Mouse (Mus musculus): Measurements from ENCODE around the gene Tmem81.
"Not testable (repeated sequence)": the region's sequence is repeated elsewhere in the genome, so short reads cannot be mapped to it uniquely, and the experiment has no call there.

The Tmem81 gene

GRCm38 (mm10) chr1:132506058-132506457 lies at the start of gene Tmem81:
TSS of gene Tmem81 (plus strand) at chr1:132506230.
- DNase-seq (ENCODE audit: low read depth, low spot score), result no peak

- DNase-seq (ENCODE audit: low read depth, low spot score), result no peak
Measured at GRCm38 (mm10) chr1:132464651-132465050, 41.4 kb upstream of the Tmem81 start.

GRCm38 (mm10) chr1:132468926-132469325 lies 37.1 kb upstream of the Tmem81 start:
- DNase-seq (ENCODE audit: low read depth, low spot score), result no peak

- DNase-seq (ENCODE audit: low read depth, low spot score), result no peak
Measured at GRCm38 (mm10) chr1:132469519-132469918, 36.5 kb upstream of the Tmem81 start.

- DNase-seq (ENCODE audit: low read depth, low spot score), result not testable (repeated sequence)
Measured at GRCm38 (mm10) chr1:132470031-132470430, 36.0 kb upstream of the Tmem81 start.

GRCm38 (mm10) chr1:132471032-132471431 lies 35.0 kb upstream of the Tmem81 start:
- DNase-seq (ENCODE audit: low read depth, low spot score), result no peak

GRCm38 (mm10) chr1:132471499-132471898 lies 34.5 kb upstream of the Tmem81 start:
- no peak for DNase-seq (ENCODE audit: low read depth, low spot score)

- no peak for DNase-seq (ENCODE audit: low read depth, low spot score)
Measured at GRCm38 (mm10) chr1:132472537-132472936, 33.5 kb upstream of the Tmem81 start.

GRCm38 (mm10) chr1:132474496-132474895 lies 31.5 kb upstream of the Tmem81 start:
- no peak for DNase-seq (ENCODE audit: low read depth, low spot score)

- no peak for DNase-seq (ENCODE audit: low read depth, low spot score)
Measured at GRCm38 (mm10) chr1:132476575-132476927, 29.5 kb upstream of the Tmem81 start.

GRCm38 (mm10) chr1:132476928-132477691 lies 28.9 kb upstream of the Tmem81 start, which contains the start of gene Rbbp5:
TSS of gene Rbbp5 (plus strand) at chr1:132477365.
- peak; percentile 96 for DNase-seq (ENCODE audit: low read depth, low spot score)

GRCm38 (mm10) chr1:132479438-132479837 lies 26.6 kb upstream of the Tmem81 start:
- DNase-seq (ENCODE audit: low read depth, low spot score), result no peak

GRCm38 (mm10) chr1:132481619-132482018 lies 24.4 kb upstream of the Tmem81 start:
- DNase-seq (ENCODE audit: low read depth, low spot score), result no peak

- DNase-seq (ENCODE audit: low read depth, low spot score), result no peak
Measured at GRCm38 (mm10) chr1:132483234-132483633, 22.8 kb upstream of the Tmem81 start.

- no peak for DNase-seq (ENCODE audit: low read depth, low spot score)
Measured at GRCm38 (mm10) chr1:132483759-132484158, 22.3 kb upstream of the Tmem81 start.

- DNase-seq (ENCODE audit: low read depth, low spot score), result no peak
Measured at GRCm38 (mm10) chr1:132500535-132500934, 5.5 kb upstream of the Tmem81 start.

GRCm38 (mm10) chr1:132505155-132505554 lies 875 bp upstream of the Tmem81 start:
- no peak for DNase-seq (ENCODE audit: low read depth, low spot score)

- no peak for DNase-seq (ENCODE audit: low read depth, low spot score)
Measured at GRCm38 (mm10) chr1:132506656-132507055, 626 bp downstream of the Tmem81 start.

GRCm38 (mm10) chr1:132509771-132510170 lies 3.7 kb downstream of the Tmem81 start:
- no peak for DNase-seq (ENCODE audit: low read depth, low spot score)

- no peak for DNase-seq (ENCODE audit: low read depth, low spot score)
Measured at GRCm38 (mm10) chr1:132511521-132511920, 5.5 kb downstream of the Tmem81 start.

- no peak for DNase-seq (ENCODE audit: low read depth, low spot score)
Measured at GRCm38 (mm10) chr1:132512106-132512505, 6.1 kb downstream of the Tmem81 start.

GRCm38 (mm10) chr1:132515339-132515738 lies 9.3 kb downstream of the Tmem81 start:
- DNase-seq (ENCODE audit: low read depth, low spot score), result no peak

GRCm38 (mm10) chr1:132516776-132517175 lies 10.7 kb downstream of the Tmem81 start:
- DNase-seq (ENCODE audit: low read depth, low spot score), result no peak

- no peak for DNase-seq (ENCODE audit: low read depth, low spot score)
Measured at GRCm38 (mm10) chr1:132518621-132519020, 12.6 kb downstream of the Tmem81 start.

Data from A20 (cell line).